Mouse (Mus musculus) small intestine, adult 2 months (tissue): ENCODE results near the gene Etnk1.

Source experiments
- CTCF ChIP-seq: fragments of 200-500 bp; IDR thresholded peaks from 2 replicates; pipeline ENCODE4 v1.5.1; 2012; ENCODE audit warnings: low read depth, mild to moderate bottlenecking, control low read depth, inconsistent platforms, low read length, moderate library complexity, mixed read lengths; ENCODE audit not compliant: insufficient replicate concordance, insufficient read length; ENCODE audit errors: extremely low read depth
- POLR2A ChIP-seq: fragments of 200-500 bp; IDR thresholded peaks from 2 replicates; pipeline ENCODE4 v1.6.1; 2012; ENCODE audit warnings: low read depth, mild to moderate bottlenecking, control low read depth, inconsistent platforms, low read length, moderate library complexity

- TF ChIP-seq CTCF: no peak
- TF ChIP-seq POLR2A: no peak
Measured at GRCm38 (mm10) chr6:143229906-143230305, 62.9 kb downstream of the Etnk1 start.
